Mouse (Mus musculus) intestine, embryonic 16.5 days (tissue): ENCODE data around the gene Atad1. TPM values are rescaled to one million over a fixed set of nuclear protein-coding genes. Genes with fewer than 3 reads are reported as not detected.

Experiments used
- ATAC-seq: fragments of 200-750 bp; cut with Nextera tagmentation; 2 replicates; pipeline ENCODE4 v1.8.0; 2017; ENCODE audit warnings: moderate TSS enrichment, moderate library complexity
- H3K27ac ChIP-seq: fragments of 300-500 bp; sonication (generic); 2 replicates; pipeline ENCODE4 v1.5.1; 2014; ENCODE audit warnings: mild to moderate bottlenecking, low read length
- H3K27me3 ChIP-seq: fragments of 300-500 bp; sonication (generic); replicated peaks from 2 replicates; pipeline ENCODE4 v1.6.1; 2014; ENCODE audit warnings: low read length, control low read depth, mixed read lengths; ENCODE audit not compliant: control insufficient read depth, insufficient read depth
- H3K36me3 ChIP-seq: fragments of 300-500 bp; sonication (generic); 2 replicates; pipeline ENCODE4 v1.6.1; 2014; ENCODE audit warnings: low read length, control low read depth; ENCODE audit not compliant: control insufficient read depth, insufficient read depth
- H3K4me1 ChIP-seq: fragments of 300-500 bp; sonication (generic); 2 replicates; pipeline ENCODE4 v1.6.1; 2014; ENCODE audit warnings: low read length, control low read depth, mixed read lengths; ENCODE audit not compliant: control insufficient read depth, insufficient read depth
- H3K4me2 ChIP-seq: fragments of 300-500 bp; sonication (generic); 2 replicates; pipeline ENCODE4 v1.6.1; 2014; ENCODE audit warnings: low read depth, low read length, control low read depth
- H3K4me3 ChIP-seq: fragments of 300-500 bp; sonication (generic); 2 replicates; pipeline ENCODE4 v1.5.1; 2014; ENCODE audit warnings: mild to moderate bottlenecking, low read length
- H3K9ac ChIP-seq: fragments of 300-500 bp; sonication (generic); 2 replicates; pipeline ENCODE4 v1.6.1; 2014; ENCODE audit warnings: low read depth, low read length
- H3K9me3 ChIP-seq: fragments of 300-500 bp; sonication (generic); 2 replicates; pipeline ENCODE4 v1.6.1; 2016; ENCODE audit warnings: low read length, control low read depth; ENCODE audit not compliant: control insufficient read depth
- WGBS: fragments of 180-500 bp; shearing (Covaris S2); extraction: QIAGEN DNeasy Blood & Tissue Kit; methylation state at CpG from one replicate; pipeline ENCODE4 v1.1.7; 2014; 5-methylcytosine and 5-hydroxymethylcytosine counted together
- polyA plus RNA-seq: library from polyadenylated mRNA; unstranded; fragments of >200 nt; fragmentation: Nextera tagmentation; extraction: Ambion mirVana; gene quantifications from 2 replicates; pipeline ENCODE4 v1.2.1, GENCODE M21; 2015

Gene Atad1
- polyA plus RNA-seq, 1 experiment from 2014 or later, result 77.4 TPM

GRCm38 (mm10) chr19:32641995-32642394, 97.6 kb downstream of the Atad1 start:
- ATAC-seq, result no peak
- no peak overlapping the region for H3K4me3 ChIP-seq
- WGBS, result 88% methylated on average over 8 of the region's 8 CpGs

GRCm38 (mm10) chr19:32641535-32641934, 98.1 kb downstream of the Atad1 start:
- WGBS, result 91% methylated on average over 7 of the region's 7 CpGs
- no peak overlapping the region for H3K9ac ChIP-seq
- peaks cover 5% of the 10 kb centered on the region; the same call in 1 of the 2 replicates for H3K4me1 ChIP-seq
- H3K4me2 ChIP-seq, result no peak overlapping the region
- no peaks in the 10 kb centered on the region for H3K9me3 ChIP-seq
- ATAC-seq, result no peak
- H3K36me3 ChIP-seq, result no peaks in the 10 kb centered on the region
- H3K27ac ChIP-seq, result no peak overlapping the region
- H3K27me3 ChIP-seq, result no peaks in the 10 kb centered on the region
- H3K4me3 ChIP-seq, result no peak overlapping the region

More at GRCm38 (mm10) chr19:32641995-32642394, 97.6 kb downstream of the Atad1 start:
- Histone ChIP-seq H3K27ac (no peak overlapping the region), H3K4me1 (peaks cover 5% of the 10 kb centered on the region; the same call in 1 of the 2 replicates), H3K27me3 (no peaks in the 10 kb centered on the region), H3K9me3 (no peaks in the 10 kb centered on the region), H3K36me3 (no peaks in the 10 kb centered on the region), H3K4me2 (no peak overlapping the region), H3K9ac (no peak overlapping the region)

GRCm38 (mm10) chr19:32638276-32638903, 101.2 kb downstream of the Atad1 start:
- Histone ChIP-seq H3K9me3 (no peaks in the 10 kb centered on the region), H3K4me3 (no peak overlapping the region), H3K27ac (peak overlapping the region; percentile 33), H3K4me1 (peaks cover 5% of the 10 kb centered on the region; the same call in 1 of the 2 replicates), H3K36me3 (no peaks in the 10 kb centered on the region), H3K4me2 (peak overlapping the region; percentile 28; the same call in 1 of the 2 replicates), H3K27me3 (no peaks in the 10 kb centered on the region), H3K9ac (no peak overlapping the region)
- ATAC-seq, result peak; percentile 85
- 47% methylated on average over 13 of the region's 13 CpGs for WGBS

- whole genome bisulfite sequencing, result 68% methylated on average over 16 of the region's 16 CpGs
- ATAC-seq, result no peak
- no peaks in the 10 kb centered on the region for H3K27me3 ChIP-seq
- no peak overlapping the region for H3K9ac ChIP-seq
- H3K4me1 ChIP-seq, result peaks cover 5% of the 10 kb centered on the region; the same call in 1 of the 2 replicates
- H3K9me3 ChIP-seq, result no peaks in the 10 kb centered on the region
- no peak overlapping the region for H3K27ac ChIP-seq
- H3K4me2 ChIP-seq, result peak overlapping the region; percentile 28; the same call in 1 of the 2 replicates
- H3K4me3 ChIP-seq, result no peak overlapping the region
- no peaks in the 10 kb centered on the region for H3K36me3 ChIP-seq
These were observed 102.0 kb downstream of the Atad1 start for GRCm38 (mm10) chr19:32637357-32638275.

- Histone ChIP-seq H3K4me2 (no peak overlapping the region), H3K9me3 (no peaks in the 10 kb centered on the region), H3K36me3 (no peaks in the 10 kb centered on the region), H3K27ac (no peak overlapping the region), H3K9ac (no peak overlapping the region), H3K4me3 (no peak overlapping the region), H3K4me1 (peaks cover 5% of the 10 kb centered on the region; the same call in 1 of the 2 replicates), H3K27me3 (no peaks in the 10 kb centered on the region)
- 76% methylated on average over 8 of the region's 8 CpGs for WGBS
- ATAC-seq, result no peak
These were observed 104.7 kb downstream of the Atad1 start for GRCm38 (mm10) chr19:32634916-32635315.

- WGBS, result 79% methylated on average over 7 of the region's 7 CpGs
- Histone ChIP-seq H3K4me1 (no peaks in the 10 kb centered on the region), H3K9me3 (no peaks in the 10 kb centered on the region), H3K27ac (no peak overlapping the region), H3K36me3 (no peaks in the 10 kb centered on the region), H3K9ac (no peak overlapping the region), H3K4me2 (no peak overlapping the region), H3K4me3 (no peak overlapping the region), H3K27me3 (no peaks in the 10 kb centered on the region)
- no peak for ATAC-seq
These were observed 110.9 kb downstream of the Atad1 start for GRCm38 (mm10) chr19:32628572-32629132.

- Histone ChIP-seq H3K4me2 (no peak overlapping the region), H3K27me3 (no peaks in the 10 kb centered on the region), H3K4me1 (no peaks in the 10 kb centered on the region), H3K36me3 (no peaks in the 10 kb centered on the region), H3K9ac (no peak overlapping the region), H3K27ac (no peak overlapping the region), H3K9me3 (no peaks in the 10 kb centered on the region), H3K4me3 (no peak overlapping the region)
- no peak for ATAC-seq
- 80% methylated on average over 4 of the region's 4 CpGs for WGBS
These were observed 112.0 kb downstream of the Atad1 start for GRCm38 (mm10) chr19:32627631-32628030.

GRCm38 (mm10) chr19:32626768-32627331, 112.7 kb downstream of the Atad1 start:
- no peak overlapping the region for H3K27ac ChIP-seq
- no peak overlapping the region for H3K9ac ChIP-seq
- no peak overlapping the region for H3K4me2 ChIP-seq
- H3K27me3 ChIP-seq, result no peaks in the 10 kb centered on the region
- whole genome bisulfite sequencing, result 48% methylated on average over 13 of the region's 13 CpGs
- H3K4me1 ChIP-seq, result no peaks in the 10 kb centered on the region
- H3K4me3 ChIP-seq, result no peak overlapping the region
- no peak for ATAC-seq
- H3K36me3 ChIP-seq, result no peaks in the 10 kb centered on the region
- no peaks in the 10 kb centered on the region for H3K9me3 ChIP-seq

GRCm38 (mm10) chr19:32622142-32622541, 117.4 kb downstream of the Atad1 start:
- H3K27ac ChIP-seq, result no peak overlapping the region

More at GRCm38 (mm10) chr19:32622142-32622541, 117.4 kb downstream of the Atad1 start:
- no peak for ATAC-seq
- H3K4me3 ChIP-seq, result no peak overlapping the region
- H3K27me3 ChIP-seq, result no peaks in the 10 kb centered on the region
- H3K4me1 ChIP-seq, result no peaks in the 10 kb centered on the region
- no peaks in the 10 kb centered on the region for H3K36me3 ChIP-seq
- no peak overlapping the region for H3K4me2 ChIP-seq
- WGBS, result 60% methylated on average over 3 of the region's 3 CpGs
- no peak overlapping the region for H3K9ac ChIP-seq
- H3K9me3 ChIP-seq, result no peaks in the 10 kb centered on the region
